Mouse (Mus musculus): ENCODE data around the gene Ercc1. TPM values are rescaled to one million over a fixed set of nuclear protein-coding genes. Genes with fewer than 3 reads are reported as not detected.

The Ercc1 gene
- polyA plus RNA-seq, 1 experiment from 2014 or later = 66.5 TPM

DNA sequence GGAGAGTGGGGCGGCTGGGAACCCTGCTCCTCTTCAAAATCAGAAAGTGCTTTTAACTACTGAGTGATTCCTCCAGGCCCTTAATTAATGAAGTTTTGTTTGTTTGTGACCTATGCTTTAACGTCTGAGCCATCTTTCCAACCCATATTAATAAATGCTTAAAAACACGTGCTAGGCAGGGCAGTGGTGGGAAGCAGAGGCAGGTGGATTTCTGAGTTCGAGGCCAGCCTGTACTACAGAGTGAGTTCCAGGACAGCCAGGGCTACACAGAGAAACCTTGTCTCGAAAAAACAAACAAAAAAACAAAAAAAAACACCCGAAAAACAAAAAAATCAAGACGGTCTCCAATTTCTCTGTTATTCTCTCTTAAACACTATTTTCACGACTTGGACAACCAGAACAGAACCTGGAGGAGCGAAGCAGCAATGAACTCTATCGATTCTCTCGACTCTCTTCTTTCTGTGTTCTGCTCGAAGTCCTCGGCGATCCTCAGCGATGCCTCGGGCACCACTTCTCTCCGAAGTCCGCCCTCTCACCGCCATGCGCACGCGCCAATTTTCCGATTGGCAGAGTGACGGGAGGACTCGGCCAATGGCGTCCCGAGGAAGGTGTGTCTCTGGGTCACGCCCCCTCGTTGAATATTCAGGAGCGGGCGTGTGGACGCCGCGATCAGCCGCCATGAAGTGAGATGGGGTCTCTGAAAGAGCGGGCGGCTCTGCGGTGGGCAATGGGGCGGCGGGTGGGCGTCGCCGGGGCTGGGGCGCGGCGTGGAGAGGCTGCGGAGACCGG, 37.0 kb downstream of the Ercc1 start, which contains the start of gene Ercc2:
Gene Ercc2, plus strand, starts transcription at position 634 of the 789 bp plus-strand sequence.
- peak within 1 kb of the TSS; percentile 92 for H3K9ac ChIP-seq
- H3K4me3 ChIP-seq (replicated peaks) = peak within 1 kb of the TSS; percentile 95
- peak within 1 kb of the TSS; percentile 22; the same call in 1 of the 2 replicates for H3K27ac ChIP-seq
- no peaks in the 10 kb centered on the region for H3K27me3 ChIP-seq (replicated peaks)
- H3K4me2 ChIP-seq = peak within 1 kb of the TSS; percentile 70
- WGBS = 6% methylated on average over 48 of the region's 48 CpGs
- H3K36me3 ChIP-seq = peaks cover 10% of the 10 kb centered on the region; the same call in 1 of the 2 replicates
- peak; percentile 96 for ATAC-seq (ENCODE audit: insufficient read depth, low FRiP score, low read depth)
- no peaks in the 10 kb centered on the region for H3K9me3 ChIP-seq
- H3K4me1 ChIP-seq = peaks cover 10% of the 10 kb centered on the region

- Histone ChIP-seq H3K27ac (peak overlapping the region; percentile 22; the same call in 1 of the 2 replicates), H3K36me3 (peaks cover 16% of the 10 kb centered on the region), H3K27me3 (replicated peaks) (no peaks in the 10 kb centered on the region), H3K9me3 (no peaks in the 10 kb centered on the region), H3K4me2 (peak overlapping the region; percentile 70), H3K4me1 (peaks cover 10% of the 10 kb centered on the region), H3K4me3 (replicated peaks) (peak overlapping the region; percentile 95), H3K9ac (peak overlapping the region; percentile 92)
- ATAC-seq (ENCODE audit: insufficient read depth, low FRiP score, low read depth) = peak; percentile 52
- WGBS = under 1% methylated on average over 34 of the region's 37 CpGs
Observed at GRCm38 (mm10) chr7:19382166-19382541, 37.6 kb downstream of the Ercc1 start.

DNA sequence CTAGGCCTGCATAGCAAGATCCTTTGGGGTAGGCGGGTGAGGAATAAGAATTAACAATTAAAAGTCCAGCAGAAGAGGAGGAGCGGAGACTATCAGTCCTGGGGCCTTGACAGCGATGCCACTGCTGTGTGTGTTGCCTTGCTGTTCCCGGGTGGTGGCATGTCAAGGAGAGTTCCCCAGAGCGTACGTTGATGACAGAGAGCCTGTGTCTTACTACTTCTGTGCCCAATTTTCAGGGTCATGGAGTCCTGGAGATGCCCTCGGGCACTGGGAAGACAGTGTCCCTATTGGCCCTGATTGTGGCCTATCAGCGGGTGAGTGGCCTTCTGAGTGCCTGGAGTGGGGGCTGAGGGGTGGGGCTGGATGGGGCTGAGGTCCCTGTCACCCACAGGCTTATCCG, 39.1 kb downstream of the Ercc1 start:
- 84% methylated on average over 9 of the region's 9 CpGs for WGBS
- Histone ChIP-seq H3K9ac (no peak overlapping the region), H3K4me2 (no peak overlapping the region), H3K4me3 (replicated peaks) (no peak overlapping the region), H3K36me3 (peaks cover 20% of the 10 kb centered on the region), H3K27me3 (replicated peaks) (no peaks in the 10 kb centered on the region), H3K4me1 (peaks cover 10% of the 10 kb centered on the region), H3K9me3 (no peaks in the 10 kb centered on the region), H3K27ac (no peak overlapping the region)
- no peak for ATAC-seq (ENCODE audit: insufficient read depth, low FRiP score, low read depth)

- no peak overlapping the region for H3K4me2 ChIP-seq
- H3K9ac ChIP-seq = no peak overlapping the region
- peaks cover 64% of the 10 kb centered on the region for H3K36me3 ChIP-seq
- H3K27ac ChIP-seq = no peak overlapping the region
- no peaks in the 10 kb centered on the region for H3K9me3 ChIP-seq
- H3K4me3 ChIP-seq (replicated peaks) = no peak overlapping the region
- ATAC-seq (ENCODE audit: insufficient read depth, low FRiP score, low read depth) = no peak
- no peaks in the 10 kb centered on the region for H3K4me1 ChIP-seq
- WGBS = 80% methylated on average over 10 of the region's 10 CpGs
- H3K27me3 ChIP-seq (replicated peaks) = no peaks in the 10 kb centered on the region
Observed at GRCm38 (mm10) chr7:19388699-19389413, 44.3 kb downstream of the Ercc1 start.

GRCm38 (mm10) chr7:19394484-19394883, 49.9 kb downstream of the Ercc1 start:
- ATAC-seq (ENCODE audit: insufficient read depth, low FRiP score, low read depth) = no peak
- Histone ChIP-seq H3K27me3 (replicated peaks) (peaks cover 3% of the 10 kb centered on the region; the same call in 1 of the 2 replicates), H3K4me3 (replicated peaks) (no peak overlapping the region), H3K9me3 (no peaks in the 10 kb centered on the region), H3K27ac (no peak overlapping the region), H3K9ac (no peak overlapping the region), H3K4me2 (no peak overlapping the region), H3K4me1 (peaks cover 3% of the 10 kb centered on the region; the same call in 1 of the 2 replicates), H3K36me3 (peaks cover 53% of the 10 kb centered on the region)
- 81% methylated on average over 8 of the region's 8 CpGs for WGBS

DNA sequence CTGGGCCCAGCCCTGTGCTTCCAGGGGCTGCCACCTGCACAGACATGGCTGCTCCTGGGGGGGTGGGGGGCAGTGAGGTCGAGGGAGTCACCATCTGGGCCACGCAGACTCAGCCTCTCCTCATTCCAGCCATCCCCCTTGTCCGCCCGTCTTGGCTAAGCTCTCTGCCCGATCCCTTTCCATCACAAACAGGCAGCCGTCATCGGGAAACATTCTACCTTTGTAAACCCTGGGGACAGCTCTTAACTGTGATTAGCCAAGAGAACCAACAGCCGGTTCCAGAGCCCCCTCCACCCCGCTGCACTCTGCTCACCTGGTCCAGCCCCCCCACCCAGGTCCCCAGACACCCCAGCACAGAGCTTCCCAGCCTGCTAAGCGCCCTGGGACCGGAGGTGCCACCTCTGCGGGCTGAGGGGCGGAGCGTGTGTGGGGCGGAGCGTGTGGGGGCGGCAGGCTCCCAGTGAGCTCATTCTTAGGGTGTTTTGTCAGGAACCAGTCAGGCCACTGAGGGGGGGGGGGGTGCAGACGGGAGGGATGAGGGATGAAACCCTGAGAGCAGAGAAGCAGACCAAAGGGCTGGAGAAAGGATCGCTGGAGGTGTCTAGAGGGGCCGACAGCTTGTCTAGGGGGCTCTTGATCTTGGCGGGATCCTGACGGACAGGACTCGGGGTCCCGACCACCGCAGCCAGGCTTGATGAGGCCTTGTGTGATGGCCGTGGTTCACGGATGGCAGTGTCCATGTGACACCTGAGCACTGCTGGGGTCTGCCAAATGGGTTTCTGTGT, 55.1 kb downstream of the Ercc1 start:
- Histone ChIP-seq H3K36me3 (peaks cover 8% of the 10 kb centered on the region; the same call in 1 of the 2 replicates), H3K27ac (peak overlapping the region; percentile 7; the same call in 1 of the 2 replicates), H3K9me3 (no peaks in the 10 kb centered on the region), H3K4me2 (peak overlapping the region; percentile 56), H3K9ac (0 out of 2 replicates have a peak overlapping the region, but pooled peaks have one; percentile 19), H3K27me3 (replicated peaks) (peaks cover 26% of the 10 kb centered on the region), H3K4me1 (peaks cover 12% of the 10 kb centered on the region), H3K4me3 (replicated peaks) (peak overlapping the region; percentile 30)
- 3% methylated on average over 27 of the region's 27 CpGs for WGBS
- ATAC-seq (ENCODE audit: insufficient read depth, low FRiP score, low read depth) = peak; percentile 44

DNA sequence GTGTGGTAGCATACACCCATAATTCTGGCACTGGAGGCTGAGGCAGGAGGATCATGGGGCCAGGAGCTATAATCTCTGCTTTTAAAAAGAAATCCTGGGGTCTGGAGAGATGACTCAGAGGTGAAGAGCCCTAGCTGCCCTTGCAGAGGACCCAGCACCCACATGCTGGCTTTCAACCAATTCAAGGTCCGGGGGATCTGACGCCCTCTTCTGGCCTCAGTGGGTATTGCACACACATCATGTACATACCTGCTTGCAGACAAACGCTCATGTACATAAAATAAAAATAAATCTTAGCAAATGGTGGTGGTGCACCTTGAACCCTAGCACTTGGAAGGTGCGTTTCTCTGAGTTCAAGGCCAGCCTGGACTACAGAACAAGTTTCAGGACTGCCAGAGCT, 56.4 kb downstream of the Ercc1 start:
- peaks cover 12% of the 10 kb centered on the region for H3K4me1 ChIP-seq
- H3K9ac ChIP-seq = no peak overlapping the region
- H3K9me3 ChIP-seq = no peaks in the 10 kb centered on the region
- WGBS = 76% methylated on average over 4 of the region's 4 CpGs
- H3K4me2 ChIP-seq = no peak overlapping the region
- no peak overlapping the region for H3K27ac ChIP-seq
- peaks cover 36% of the 10 kb centered on the region for H3K27me3 ChIP-seq (replicated peaks)
- H3K36me3 ChIP-seq = no peaks in the 10 kb centered on the region
- no peak for ATAC-seq (ENCODE audit: insufficient read depth, low FRiP score, low read depth)
- no peak overlapping the region for H3K4me3 ChIP-seq (replicated peaks)

- H3K36me3 ChIP-seq = no peaks in the 10 kb centered on the region
- no peak overlapping the region for H3K4me2 ChIP-seq
- H3K27me3 ChIP-seq (replicated peaks) = peaks cover 36% of the 10 kb centered on the region
- no peak overlapping the region for H3K27ac ChIP-seq
- no peaks in the 10 kb centered on the region for H3K9me3 ChIP-seq
- no peak overlapping the region for H3K4me3 ChIP-seq (replicated peaks)
- no peak overlapping the region for H3K9ac ChIP-seq
- peaks cover 12% of the 10 kb centered on the region for H3K4me1 ChIP-seq
- ATAC-seq (ENCODE audit: insufficient read depth, low FRiP score, low read depth) = no peak
- 81% methylated on average over 9 of the region's 9 CpGs for WGBS
Observed at GRCm38 (mm10) chr7:19402535-19403112, 58.0 kb downstream of the Ercc1 start.

DNA sequence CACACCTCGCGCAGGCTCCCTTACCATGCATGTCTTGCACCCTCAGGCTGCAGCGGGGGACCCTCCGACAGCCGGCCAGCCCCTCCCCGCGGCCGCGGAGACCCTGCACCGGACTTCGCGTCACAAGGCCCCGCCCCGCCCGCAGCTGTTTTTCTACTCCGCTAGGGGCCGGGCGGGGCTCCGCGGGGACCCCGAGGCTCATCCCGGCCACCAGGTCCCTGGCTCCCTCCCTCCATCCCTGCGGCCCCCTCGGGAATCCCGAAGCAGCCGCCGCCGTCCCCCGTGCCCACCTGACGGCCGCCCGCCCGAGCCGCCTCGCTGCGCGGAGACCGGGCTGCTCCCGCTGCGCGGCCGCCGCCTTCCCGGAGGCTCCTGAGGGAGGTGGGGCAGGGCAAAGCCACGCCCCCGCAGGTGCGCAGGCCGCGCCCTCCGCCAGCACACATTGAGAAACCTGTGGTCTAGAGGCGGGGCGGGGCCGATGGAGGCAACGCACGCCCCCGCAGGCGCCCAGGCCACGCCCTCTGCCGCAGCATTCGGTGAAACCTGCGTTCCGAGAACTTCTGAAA, 59.2 kb downstream of the Ercc1 start, which contains the start of gene Klc3:
Gene Klc3, minus strand, starts transcription at position 374 of the 566 bp plus-strand sequence.
- ATAC-seq (ENCODE audit: insufficient read depth, low FRiP score, low read depth) = peak; percentile 75
- Histone ChIP-seq H3K27ac (no peak within 1 kb of the TSS), H3K9ac (peak within 1 kb of the TSS; percentile 44; the same call in 1 of the 2 replicates), H3K4me3 (replicated peaks) (peak within 1 kb of the TSS; percentile 62), H3K4me1 (peaks cover 12% of the 10 kb centered on the region), H3K4me2 (peak within 1 kb of the TSS; percentile 79), H3K9me3 (no peaks in the 10 kb centered on the region), H3K27me3 (replicated peaks) (peaks cover 36% of the 10 kb centered on the region), H3K36me3 (no peaks in the 10 kb centered on the region)
- under 1% methylated on average over 62 of the region's 62 CpGs for WGBS

- no peak for ATAC-seq (ENCODE audit: insufficient read depth, low FRiP score, low read depth)
- no peaks in the 10 kb centered on the region for H3K9me3 ChIP-seq
- no peaks in the 10 kb centered on the region for H3K36me3 ChIP-seq
- peak within 1 kb of the TSS; percentile 62 for H3K4me3 ChIP-seq (replicated peaks)
- H3K27me3 ChIP-seq (replicated peaks) = peaks cover 33% of the 10 kb centered on the region
- 48% methylated on average over 7 of the region's 7 CpGs for WGBS
- peaks cover 8% of the 10 kb centered on the region; the same call in 1 of the 2 replicates for H3K4me1 ChIP-seq
- peak within 1 kb of the TSS; percentile 79 for H3K4me2 ChIP-seq
- H3K27ac ChIP-seq = no peak within 1 kb of the TSS
- H3K9ac ChIP-seq = peak within 1 kb of the TSS; percentile 44; the same call in 1 of the 2 replicates
Observed at GRCm38 (mm10) chr7:19404476-19404875, 59.9 kb downstream of the Ercc1 start, which contains the start of gene Ckm. Gene Ckm, plus strand, starts transcription at chr7:19404776.

GRCm38 (mm10) chr7:19405417-19405816, 60.8 kb downstream of the Ercc1 start:
- whole genome bisulfite sequencing = 1% methylated on average over 19 of the region's 19 CpGs
- ATAC-seq (ENCODE audit: insufficient read depth, low FRiP score, low read depth) = no peak
- Histone ChIP-seq H3K9me3 (no peaks in the 10 kb centered on the region), H3K36me3 (no peaks in the 10 kb centered on the region), H3K4me3 (replicated peaks) (no peak overlapping the region), H3K27me3 (replicated peaks) (peaks cover 31% of the 10 kb centered on the region), H3K9ac (no peak overlapping the region), H3K27ac (no peak overlapping the region), H3K4me2 (peak overlapping the region; percentile 40; the same call in 1 of the 2 replicates), H3K4me1 (0 out of 2 replicates have a peak, but pooled peaks cover 4% of the 10 kb centered on the region)
